Mouse (Mus musculus): Measurements from ENCODE around the gene Dnaaf2.
A peak's percentile ranks its signal among the peaks of the same experiment; 100 is the strongest.
"Not testable (repeated sequence)": the region's sequence is repeated elsewhere in the genome, so short reads cannot be mapped to it uniquely, and the experiment has no call there.

Gene Dnaaf2

DNA sequence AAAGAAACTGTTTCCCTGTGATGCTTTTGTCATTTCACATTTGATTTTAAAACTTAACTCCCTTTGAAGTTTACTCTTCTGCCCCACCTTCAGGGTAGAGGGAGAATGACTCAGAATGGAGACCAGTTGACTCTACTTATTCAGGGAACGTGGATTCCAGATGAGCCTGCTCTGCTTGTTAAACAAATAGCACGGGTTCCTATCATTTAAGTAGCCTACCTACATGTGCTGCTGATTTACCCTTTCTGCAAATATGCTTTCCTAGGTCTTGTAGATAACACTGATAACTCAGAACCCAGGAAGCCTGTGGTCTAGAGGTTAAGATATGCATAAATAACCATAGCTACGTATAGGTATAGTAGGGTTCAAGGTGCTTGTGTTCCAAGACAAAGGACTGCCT lies 33.3 kb downstream of the Dnaaf2 start:
- DNase-seq (ENCODE audit: low read depth, low spot score), result no peak

DNA sequence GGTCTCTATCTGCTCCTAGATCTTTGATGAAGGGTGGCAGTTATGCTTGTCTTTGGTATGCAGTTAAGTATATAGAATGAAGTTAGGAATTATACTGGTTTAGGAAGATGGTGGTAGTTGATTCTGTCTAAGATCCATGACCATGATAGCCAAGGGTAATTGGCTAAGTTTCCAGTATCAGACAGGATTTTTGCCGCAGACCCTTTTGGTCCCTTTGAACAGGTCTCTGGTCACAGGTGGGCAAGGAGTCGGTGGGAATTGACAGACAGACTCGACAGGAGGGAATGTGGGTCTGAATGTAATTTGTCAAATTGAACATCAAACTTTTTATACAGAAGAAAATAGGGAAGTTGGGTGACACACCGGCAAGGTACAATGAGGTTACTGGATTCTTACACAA lies 34.6 kb downstream of the Dnaaf2 start:
- not testable (repeated sequence) for DNase-seq (ENCODE audit: low read depth, low spot score)

DNA sequence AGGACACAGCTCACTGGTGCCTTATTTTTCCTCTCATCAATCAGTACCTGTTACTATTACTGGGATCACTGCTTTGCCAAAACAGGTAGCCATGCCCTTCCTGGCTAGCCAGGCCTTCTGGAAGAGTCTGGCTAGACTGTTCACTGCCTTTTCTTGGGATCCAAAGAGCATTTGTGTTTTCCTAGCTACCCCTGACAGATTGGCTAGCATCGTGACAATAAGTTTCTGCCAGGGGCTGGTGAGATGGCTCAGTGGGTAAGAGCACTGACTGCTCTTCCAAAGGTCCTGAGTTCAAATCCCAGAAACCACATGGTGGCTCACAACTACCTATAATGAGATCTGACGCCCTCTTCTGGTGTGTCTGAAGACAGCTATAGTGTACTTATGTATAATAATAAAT lies 37.6 kb downstream of the Dnaaf2 start:
- not testable (repeated sequence) for DNase-seq (ENCODE audit: low read depth, low spot score)

DNA sequence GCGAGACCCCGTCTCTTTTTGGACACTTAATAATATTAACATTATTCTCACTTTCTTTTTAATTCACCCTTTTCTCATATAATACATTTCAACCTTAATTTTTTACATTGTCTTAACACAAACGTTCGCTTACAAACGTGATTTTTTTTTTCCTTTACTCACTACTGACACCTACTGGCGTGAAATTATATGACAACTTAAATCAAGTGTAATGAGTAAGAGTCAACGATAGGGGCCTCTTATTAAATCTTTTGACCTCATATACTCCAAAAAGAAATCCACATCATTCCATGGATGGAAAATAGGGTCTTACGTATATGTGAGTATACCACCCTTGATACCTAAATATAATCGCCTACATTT lies 38.7 kb downstream of the Dnaaf2 start:
- peak; percentile 87 for DNase-seq (ENCODE audit: low read depth, low spot score)

DNA sequence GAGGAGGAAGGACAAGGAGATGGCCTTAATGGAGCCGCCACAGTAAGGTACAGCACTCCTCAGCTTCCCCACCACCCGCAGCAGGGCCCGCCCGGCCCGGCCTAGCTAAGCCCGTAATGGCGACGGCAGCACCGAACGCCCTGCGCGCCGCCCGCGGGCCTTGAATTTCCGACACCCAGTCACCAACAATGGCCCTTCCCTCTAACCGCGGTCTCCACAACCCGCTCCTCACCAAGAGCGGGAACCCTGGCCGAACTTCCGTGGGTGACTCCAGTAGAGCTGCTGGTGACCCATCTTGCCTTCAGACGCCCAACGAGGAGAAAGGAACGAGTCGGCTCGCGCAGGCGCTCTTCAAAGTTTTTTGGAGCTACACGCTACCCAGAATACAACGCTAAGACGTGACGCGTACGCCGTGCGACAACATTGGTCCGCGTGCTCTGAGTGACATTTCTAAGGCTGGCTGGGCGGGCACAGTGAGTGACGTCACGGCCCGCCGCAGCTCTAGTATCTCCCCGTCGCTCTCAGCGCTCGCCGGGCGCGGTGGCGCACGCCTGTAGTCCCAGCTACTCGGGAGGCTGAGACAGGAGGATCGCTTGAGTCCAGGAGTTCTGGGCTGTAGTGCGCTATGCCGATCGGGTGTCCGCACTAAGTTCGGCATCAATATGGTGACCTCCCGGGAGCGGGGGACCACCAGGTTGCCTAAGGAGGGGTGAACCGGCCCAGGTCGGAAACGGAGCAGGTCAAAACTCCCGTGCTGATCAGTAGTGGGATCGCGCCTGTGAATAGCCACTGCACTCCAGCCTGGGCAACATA lies 39.3 kb downstream of the Dnaaf2 start, which contains the start of gene Rps29:
TSS of gene Rps29 (minus strand) at position 422 of the 813 bp plus-strand sequence.
- DNase-seq (ENCODE audit: low read depth, low spot score), result peak; percentile 100

DNA sequence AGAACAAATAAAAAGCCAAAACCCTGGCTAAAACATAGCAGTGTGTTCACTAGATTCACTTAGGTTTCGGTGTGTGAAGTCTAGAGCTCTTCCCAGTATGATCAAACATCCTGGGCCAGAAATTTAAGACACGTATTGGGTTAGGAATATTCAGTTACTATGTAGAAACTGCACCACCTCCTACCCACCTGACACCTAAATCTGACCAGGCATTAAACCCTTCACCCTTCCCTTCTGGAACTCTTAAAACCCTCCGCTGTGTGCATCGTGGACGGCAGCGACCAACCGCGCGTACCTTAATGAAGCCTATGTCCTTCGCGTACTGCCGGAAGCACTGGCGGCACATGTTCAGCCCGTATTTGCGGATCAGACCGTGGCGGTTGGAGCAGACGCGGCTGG lies 39.9 kb downstream of the Dnaaf2 start:
- no peak for DNase-seq (ENCODE audit: low read depth, low spot score)

DNA sequence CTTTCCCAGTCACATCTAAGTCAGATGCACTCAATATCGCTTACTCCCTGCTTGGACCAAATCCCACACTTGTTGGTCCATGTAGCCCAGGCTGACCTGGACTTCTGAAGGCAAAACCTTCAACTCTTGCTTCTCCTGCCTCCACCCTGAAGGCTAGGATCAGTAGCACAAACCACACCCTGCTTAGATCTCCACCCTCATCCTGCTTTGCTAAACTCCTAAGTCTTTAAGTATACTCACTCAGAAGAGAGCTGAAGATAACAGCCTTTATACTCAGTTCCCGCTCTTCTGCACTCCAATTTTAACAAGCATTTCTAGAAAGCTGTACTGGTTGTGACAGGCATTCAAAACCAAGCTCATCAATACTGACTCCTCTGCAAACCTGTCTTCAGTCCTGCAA lies 41.1 kb downstream of the Dnaaf2 start:
- DNase-seq (ENCODE audit: low read depth, low spot score), result no peak

DNA sequence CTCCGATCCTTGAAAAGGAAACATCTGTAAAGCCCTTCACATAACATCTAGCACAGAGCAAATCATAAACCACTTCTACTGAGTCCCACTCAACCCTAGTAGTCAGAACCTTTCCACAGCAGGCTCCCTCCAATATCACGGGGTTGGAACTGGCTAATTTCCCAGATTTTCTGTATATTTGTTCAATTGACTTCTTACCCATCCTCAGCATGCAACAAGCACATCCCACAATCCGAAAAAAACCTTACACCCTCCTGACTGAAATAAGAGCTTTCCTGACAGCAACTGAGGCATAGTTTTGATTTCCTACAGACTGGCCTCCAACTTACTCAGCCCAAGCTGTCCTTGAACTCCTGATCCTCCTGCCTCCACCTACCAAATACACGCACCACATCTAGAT lies 41.8 kb downstream of the Dnaaf2 start:
- no peak for DNase-seq (ENCODE audit: low read depth, low spot score)

DNA sequence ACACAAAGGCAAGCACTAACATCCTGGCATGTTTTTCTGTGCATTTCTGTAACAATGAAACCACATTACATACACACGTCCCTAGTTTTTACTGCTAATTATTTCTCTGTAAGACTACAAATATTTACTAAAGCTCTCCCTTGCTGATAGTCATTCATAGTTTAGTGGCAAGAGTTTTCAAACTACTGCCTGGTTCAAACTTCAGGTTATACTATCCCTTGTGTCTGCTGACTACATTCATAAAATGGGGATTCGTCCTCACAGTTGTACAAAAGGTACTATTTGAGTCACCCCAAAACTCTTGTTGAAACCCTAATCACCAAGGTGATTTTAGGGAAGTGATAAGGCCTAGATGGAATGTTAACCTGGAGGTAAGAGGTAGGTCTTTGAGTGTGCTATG lies 42.3 kb downstream of the Dnaaf2 start:
- peak; percentile 19 for DNase-seq (ENCODE audit: low read depth, low spot score)

DNA sequence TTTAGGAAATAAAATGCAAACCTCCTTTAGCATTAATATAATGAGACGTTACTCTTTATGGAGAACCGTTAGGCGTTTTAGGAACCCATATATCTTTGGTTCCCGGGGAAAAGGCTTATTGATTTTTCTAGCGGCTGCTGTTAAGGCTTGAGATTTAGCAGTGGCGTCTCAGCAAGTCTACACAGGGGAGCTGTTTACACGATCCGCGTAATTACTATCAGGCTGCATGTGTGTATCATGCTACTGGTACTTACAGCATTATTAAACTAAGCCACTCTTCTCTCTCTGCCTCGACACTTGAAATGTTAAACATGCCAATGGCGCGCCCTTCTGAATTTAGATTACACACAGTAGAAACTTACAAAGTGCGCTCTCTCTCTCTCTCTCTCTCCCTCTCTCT lies 48.2 kb downstream of the Dnaaf2 start:
- DNase-seq (ENCODE audit: low read depth, low spot score), result no peak

DNA sequence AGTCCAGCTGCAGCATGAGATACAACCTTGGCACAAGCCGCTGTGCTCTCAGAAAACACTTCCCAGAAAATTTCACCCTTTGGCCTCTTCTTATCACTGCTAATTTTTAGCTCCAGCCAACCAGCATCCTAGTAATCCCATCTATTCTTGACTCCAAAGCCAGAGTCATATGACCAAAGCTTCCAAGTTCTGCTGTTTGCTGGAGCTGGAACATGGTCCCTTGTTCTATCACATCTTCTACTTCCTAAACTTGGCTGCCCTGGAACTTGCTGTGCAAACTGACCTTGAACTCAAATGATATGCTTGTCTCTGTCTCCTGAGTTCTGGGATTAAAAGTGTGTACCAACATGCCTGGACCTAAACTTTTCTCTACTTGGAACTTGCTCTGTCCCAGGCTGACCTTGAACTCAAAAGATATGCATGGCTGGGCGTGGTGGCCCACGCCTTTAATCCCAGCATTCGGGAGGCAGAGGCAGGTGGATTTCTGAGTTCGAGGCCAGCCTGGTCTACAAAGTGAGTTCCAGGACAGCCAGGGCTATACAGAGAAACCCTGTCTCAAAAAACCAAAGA lies 51.0 kb downstream of the Dnaaf2 start:
- no peak for DNase-seq (ENCODE audit: low read depth, low spot score)

DNA sequence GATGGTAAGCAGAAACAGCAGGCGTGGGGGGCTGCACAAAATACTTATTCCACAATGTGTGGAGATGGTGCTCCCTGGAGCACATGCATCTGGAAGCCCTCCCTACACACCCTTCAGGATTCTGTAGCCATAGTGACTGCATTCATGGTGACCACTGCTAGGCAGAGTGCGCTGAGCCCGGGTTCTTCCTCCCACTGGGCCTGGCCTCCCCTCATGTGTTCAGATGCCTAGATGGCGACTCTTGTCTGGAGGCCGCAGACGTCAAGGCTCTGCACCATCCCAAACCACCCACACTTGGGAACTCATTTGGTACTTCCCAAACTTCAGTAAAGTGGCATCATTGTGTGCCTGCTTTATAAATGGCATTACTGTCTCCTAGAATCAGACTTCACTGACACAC lies 54.8 kb downstream of the Dnaaf2 start:
- DNase-seq (ENCODE audit: low read depth, low spot score), result no peak

DNA sequence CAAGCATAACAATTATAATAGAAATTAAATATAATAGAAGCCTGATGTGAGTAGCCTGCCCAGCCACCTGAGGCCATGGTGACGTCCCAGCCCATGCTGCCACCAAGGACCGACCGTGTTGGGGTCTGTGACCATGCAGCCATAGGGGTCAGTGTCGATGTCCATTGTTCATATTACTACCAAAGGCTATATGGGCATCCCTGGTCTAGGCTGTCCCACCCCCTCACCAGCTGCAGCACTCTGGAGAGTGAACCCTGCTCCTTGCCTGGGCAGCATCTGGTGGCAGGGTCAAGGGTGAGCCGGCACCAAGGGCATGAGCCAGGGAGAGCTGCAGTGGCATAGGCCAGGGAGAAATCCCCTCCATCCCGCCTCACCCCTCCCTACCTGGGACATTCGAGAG lies 58.4 kb downstream of the Dnaaf2 start:
- DNase-seq (ENCODE audit: low read depth, low spot score), result no peak

DNA sequence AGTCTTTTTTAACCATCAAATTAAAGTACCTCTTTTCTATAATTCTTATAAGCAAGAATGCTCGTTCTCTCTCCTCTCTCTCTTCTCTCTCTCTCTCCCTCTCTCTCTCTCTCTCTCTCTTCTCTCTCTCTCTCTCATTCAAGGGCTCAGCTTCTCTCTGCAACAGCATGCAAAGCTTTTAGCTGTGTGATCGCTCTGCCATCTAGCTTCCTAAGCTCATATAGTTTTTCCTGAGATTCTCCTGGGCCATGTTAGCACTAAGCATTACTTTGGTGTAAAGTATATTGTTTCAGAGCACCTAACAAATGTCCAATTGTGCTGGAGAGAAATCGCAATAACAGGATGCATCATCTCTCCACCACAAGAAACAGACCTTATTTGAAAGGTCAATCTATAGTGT lies 59.0 kb downstream of the Dnaaf2 start:
- no peak for DNase-seq (ENCODE audit: low read depth, low spot score)
